Mouse (Mus musculus): ENCODE measurements around the gene 1810055G02Rik. TPM values are rescaled to one million over a fixed set of nuclear protein-coding genes. Genes with fewer than 3 reads are reported as not detected.
A peak's percentile ranks its signal among the peaks of the same experiment; 100 is the strongest.

The 1810055G02Rik gene
- total and polyA plus RNA-seq, 3 experiments, result 5.6 to 9.5 (median 7.9) TPM

- no peak for DNase-seq (ENCODE audit: extremely low read depth)
- H3K4me3 ChIP-seq (replicated peaks in 1 of 3; ENCODE audit: low read depth in 2 of 3, low read length in 2 of 3, poor library complexity in 1 of 3), result no peak overlapping the region
- no peaks in the 10 kb centered on the region for H3K27me3 ChIP-seq (replicated peaks)
- peaks cover 27 to 59% of the 10 kb centered on the region in 2 experiments for H3K36me3 ChIP-seq (replicated peaks in 1 of 2; ENCODE audit: control insufficient read depth in 1 of 2, insufficient read depth in 1 of 2, low read length in 1 of 2)
- no peak overlapping the region for H3K9ac ChIP-seq (ENCODE audit: insufficient read depth, low read depth)
- TF ChIP-seq MAZ (IDR thresholded peaks at IDR 0.05; ENCODE audit: low read depth, low read length), result no peak
- TF ChIP-seq ZKSCAN1 (IDR thresholded peaks at IDR 0.05; ENCODE audit: borderline replicate concordance, low read depth, low read length), result no peak
- no peak for TF ChIP-seq RCOR1 (conservative IDR thresholded peaks at IDR 0.05; ENCODE audit: low read depth, low read length)
- TF ChIP-seq ETS1 (conservative IDR thresholded peaks at IDR 0.05; ENCODE audit: low read depth, low read length), result no peak
- no peak for TF ChIP-seq USF1 (IDR thresholded peaks at IDR 0.05; ENCODE audit: low read depth, low read length)
- no peak for TF ChIP-seq MXI1 (IDR thresholded peaks at IDR 0.05; ENCODE audit: low read depth, low read length)
- no peak for TF ChIP-seq PAX5 (IDR thresholded peaks at IDR 0.05; ENCODE audit: low read length)
- no peak for TF ChIP-seq NRF1 (IDR thresholded peaks at IDR 0.05; ENCODE audit: low read depth, low read length)
- no peaks in the 10 kb centered on the region for H3K9me3 ChIP-seq (replicated peaks; ENCODE audit: low read length)
- H3K27ac ChIP-seq (ENCODE audit: insufficient read depth, low read depth), result no peak overlapping the region
- H3K4me2 ChIP-seq (ENCODE audit: insufficient read depth, low read depth, poor library complexity, severe bottlenecking), result no peak overlapping the region
- no peaks in the 10 kb centered on the region for H3K79me2 ChIP-seq (replicated peaks; ENCODE audit: control insufficient read depth, extremely low read depth, insufficient read depth, poor library complexity, severe bottlenecking)
- dilution Hi-C loops (cut with MboI; ENCODE audit: extremely low pct_ligation_motif_present, extremely low pct_unique_long_range_greater_than_20kb, low sequenced_read_pairs), result no loop called here
- in situ Hi-C loops (cut with MboI; ENCODE audit: low pct_ligation_motif_present, low pct_unique_long_range_greater_than_20kb, low sequenced_read_pairs), result no loop called here
- H3K4me1 ChIP-seq (ENCODE audit: control insufficient read depth in 1 of 2, insufficient read depth in 2 of 2), result peaks cover 0 to 9% of the 10 kb centered on the region in 2 experiments; a peak in 2 of 4 replicates
Measured at GRCm38 (mm10) chr19:3714381-3714780, 6.3 kb downstream of the 1810055G02Rik start.

- Histone ChIP-seq H3K4me1 (ENCODE audit: control insufficient read depth in 1 of 2, insufficient read depth in 2 of 2) (peaks cover 0 to 8% of the 10 kb centered on the region in 2 experiments; a peak in 2 of 4 replicates), H3K36me3 (replicated peaks in 1 of 2; ENCODE audit: control insufficient read depth in 1 of 2, insufficient read depth in 1 of 2, low read length in 1 of 2) (peaks cover 27 to 46% of the 10 kb centered on the region in 2 experiments), H3K9ac (ENCODE audit: insufficient read depth, low read depth) (no peak overlapping the region), H3K4me3 (replicated peaks in 1 of 3; ENCODE audit: low read depth in 2 of 3, low read length in 2 of 3, poor library complexity in 1 of 3) (peak overlapping the region in 2 of 3 experiments; percentile 36 to 50), H3K4me2 (ENCODE audit: insufficient read depth, low read depth, poor library complexity, severe bottlenecking) (peak overlapping the region; percentile 62), H3K27me3 (replicated peaks) (no peaks in the 10 kb centered on the region), H3K9me3 (replicated peaks; ENCODE audit: low read length) (peaks cover 5% of the 10 kb centered on the region), H3K79me2 (replicated peaks; ENCODE audit: control insufficient read depth, extremely low read depth, insufficient read depth, poor library complexity, severe bottlenecking) (no peaks in the 10 kb centered on the region), H3K27ac (ENCODE audit: insufficient read depth, low read depth) (no peak overlapping the region)
- dilution Hi-C loops (cut with MboI; ENCODE audit: extremely low pct_ligation_motif_present, extremely low pct_unique_long_range_greater_than_20kb, low sequenced_read_pairs) (no loop called here), in situ Hi-C loops (cut with MboI; ENCODE audit: low pct_ligation_motif_present, low pct_unique_long_range_greater_than_20kb, low sequenced_read_pairs) (loop anchor here (5.0 kb wide), 1 partner anchor 34 kb away; no protein-coding TSS in a partner anchor)
- DNase-seq (ENCODE audit: extremely low read depth), result peak; percentile 65
- TF ChIP-seq SMC3 (IDR thresholded peaks at IDR 0.05; ENCODE audit: low read depth, low read length) (peak; percentile 51), NELFE (IDR thresholded peaks at IDR 0.05; ENCODE audit: low read depth, low read length) (no peak), SIN3A (IDR thresholded peaks at IDR 0.05; ENCODE audit: low read length) (no peak), CTCF (conservative IDR thresholded peaks at IDR 0.05 in 1 of 2, IDR thresholded peaks at IDR 0.05 in 1 of 2; ENCODE audit: low read depth in 2 of 2, low read length in 2 of 2) (peak; percentile 11 to 63; a peak in 2 of 4 replicates), MAZ (IDR thresholded peaks at IDR 0.05; ENCODE audit: low read depth, low read length) (no peak), CHD2 (IDR thresholded peaks at IDR 0.05; ENCODE audit: low read length) (0 out of 2 replicates have a peak, but pooled peaks have one; percentile 5), EP300 (IDR thresholded peaks at IDR 0.05; ENCODE audit: low read length) (no peak), NRF1 (IDR thresholded peaks at IDR 0.05; ENCODE audit: low read depth, low read length) (peak; percentile 49), JUN (IDR thresholded peaks at IDR 0.05; ENCODE audit: insufficient read depth, low read depth, low read length) (no peak), POLR2AphosphoS2 (IDR thresholded peaks at IDR 0.05; ENCODE audit: low read depth, low read length) (no peak), IRF4 (IDR thresholded peaks at IDR 0.05; ENCODE audit: low read depth, low read length) (no peak), ZMIZ1 (IDR thresholded peaks at IDR 0.05; ENCODE audit: low read depth, low read length) (no peak), USF2 (conservative IDR thresholded peaks at IDR 0.05; ENCODE audit: low read depth, low read length) (no peak), ZC3H11A (IDR thresholded peaks at IDR 0.05; ENCODE audit: low read depth, low read length) (no peak), E2F4 (IDR thresholded peaks at IDR 0.05; ENCODE audit: insufficient replicate concordance, low read depth, low read length) (no peak), USF1 (IDR thresholded peaks at IDR 0.05; ENCODE audit: low read depth, low read length) (no peak), ELF1 (IDR thresholded peaks at IDR 0.05; ENCODE audit: low read depth, low read length) (no peak), PAX5 (IDR thresholded peaks at IDR 0.05; ENCODE audit: low read length) (no peak), MAFK (IDR thresholded peaks at IDR 0.05; ENCODE audit: insufficient replicate concordance, low read length) (no peak), UBTF (IDR thresholded peaks at IDR 0.05; ENCODE audit: low read depth, low read length) (no peak), ZNF384 (IDR thresholded peaks at IDR 0.05; ENCODE audit: low read depth, low read length) (no peak), BHLHE40 (IDR thresholded peaks at IDR 0.05; ENCODE audit: low read depth, low read length) (no peak), MEF2A (IDR thresholded peaks at IDR 0.05; ENCODE audit: borderline replicate concordance, low read depth, low read length) (no peak), MAX (IDR thresholded peaks at IDR 0.05; ENCODE audit: low read length) (peak; percentile 81), POLR2A (IDR thresholded peaks at IDR 0.05; ENCODE audit: low read depth, low read length) (no peak), ZKSCAN1 (IDR thresholded peaks at IDR 0.05; ENCODE audit: borderline replicate concordance, low read depth, low read length) (no peak), MYC (IDR thresholded peaks at IDR 0.05; ENCODE audit: low read depth, low read length) (peak; percentile 86)
Measured at GRCm38 (mm10) chr19:3718481-3719361, 10.6 kb downstream of the 1810055G02Rik start.

Data from CH12.LX (cell line).